Mouse (Mus musculus) spleen, adult 2 months (tissue): ENCODE data around the gene Mcf2.

ENCODE experiments used
- CTCF ChIP-seq: fragments of 200-500 bp; IDR thresholded peaks from 2 replicates; pipeline ENCODE4 v1.5.1; 2011; ENCODE audit warnings: mild to moderate bottlenecking, inconsistent platforms; ENCODE audit not compliant: insufficient read depth, insufficient read length, insufficient replicate concordance; ENCODE audit errors: extremely low read depth
- POLR2A ChIP-seq: fragments of 200-500 bp; IDR thresholded peaks from 2 replicates; pipeline ENCODE4 v1.6.1; 2011; ENCODE audit warnings: low read depth, low read length, inconsistent platforms

GRCm38 (mm10) chrX:60169511-60169910, 9.4 kb downstream of the Mcf2 start:
- TF ChIP-seq CTCF (no peak), POLR2A (no peak)
